Mouse (Mus musculus): ENCODE measurements around the gene Raet1e. TPM values are rescaled to one million over a fixed set of nuclear protein-coding genes. Genes with fewer than 3 reads are reported as not detected.
"Not testable (repeated sequence)": the region's sequence is repeated elsewhere in the genome, so short reads cannot be mapped to it uniquely, and the experiment has no call there.

Gene Raet1e
- total and polyA plus RNA-seq, 2 experiments = 2.4 to 6.5 TPM

GRCm38 (mm10) chr10:22303736-22304135 is 145.4 kb downstream of the Raet1e start:
- no peak for DNase-seq (ENCODE audit: extremely low read depth, low read depth, low spot score)
- no peak overlapping the region for H3K4me3 ChIP-seq (ENCODE audit: insufficient read depth, low read depth, low read length)
- TF ChIP-seq CTCF (IDR thresholded peaks at IDR 0.05; ENCODE audit: low read depth, low read length) (no peak), POLR2A (IDR thresholded peaks at IDR 0.05; ENCODE audit: extremely low read depth, insufficient read depth, low read length) (no peak)
- 87% methylated on average over 6 of the region's 6 CpGs for WGBS
- H3K79me2 ChIP-seq (ENCODE audit: control insufficient read depth, insufficient read depth, low read length) = no peaks in the 10 kb centered on the region
- H3K4me1 ChIP-seq (ENCODE audit: control insufficient read depth, insufficient read depth, low read length) = no peaks in the 10 kb centered on the region
- no peaks in the 10 kb centered on the region for H3K36me3 ChIP-seq (ENCODE audit: control insufficient read depth, insufficient read depth, low read length)
- H3K9ac ChIP-seq (ENCODE audit: low read depth, low read length) = no peak overlapping the region
- H3K27ac ChIP-seq (replicated peaks; ENCODE audit: insufficient read depth, low read depth, low read length) = no peak overlapping the region
- H3K27me3 ChIP-seq (ENCODE audit: control insufficient read depth, insufficient read depth, low read length) = no peaks in the 10 kb centered on the region

DNA sequence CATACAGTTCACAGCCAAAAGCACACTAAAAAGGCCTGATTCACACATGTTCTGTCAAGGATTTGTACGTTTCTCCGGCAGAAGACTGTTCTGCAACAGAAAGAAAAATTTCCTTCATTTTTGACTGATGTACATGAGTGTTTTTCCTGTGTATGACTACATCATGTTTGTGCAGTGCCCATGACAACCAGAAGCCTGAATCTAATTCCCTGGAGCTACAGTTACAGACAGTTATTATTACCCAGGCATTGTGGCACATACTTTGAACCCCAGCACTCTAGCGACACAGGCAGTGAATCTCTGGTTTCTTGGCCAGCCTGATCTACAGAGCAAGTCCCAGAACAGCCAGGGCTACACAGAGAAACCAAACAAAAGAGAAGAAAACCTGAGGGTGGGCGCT is 147.4 kb downstream of the Raet1e start:
- Histone ChIP-seq H3K4me3 (ENCODE audit: insufficient read depth, low read depth, low read length) (no peak overlapping the region), H3K79me2 (ENCODE audit: control insufficient read depth, insufficient read depth, low read length) (no peaks in the 10 kb centered on the region), H3K27me3 (ENCODE audit: control insufficient read depth, insufficient read depth, low read length) (no peaks in the 10 kb centered on the region), H3K36me3 (ENCODE audit: control insufficient read depth, insufficient read depth, low read length) (no peaks in the 10 kb centered on the region), H3K9ac (ENCODE audit: low read depth, low read length) (no peak overlapping the region), H3K4me1 (ENCODE audit: control insufficient read depth, insufficient read depth, low read length) (no peaks in the 10 kb centered on the region), H3K27ac (replicated peaks; ENCODE audit: insufficient read depth, low read depth, low read length) (no peak overlapping the region)
- DNase-seq (ENCODE audit: extremely low read depth, low read depth, low spot score) = no peak
- 88% methylated on average over 4 of the region's 4 CpGs for WGBS
- TF ChIP-seq CTCF (IDR thresholded peaks at IDR 0.05; ENCODE audit: low read depth, low read length) (no peak), POLR2A (IDR thresholded peaks at IDR 0.05; ENCODE audit: extremely low read depth, insufficient read depth, low read length) (no peak)

- no peaks in the 10 kb centered on the region for H3K36me3 ChIP-seq (ENCODE audit: control insufficient read depth, insufficient read depth, low read length)
- 65% methylated on average over 4 of the region's 4 CpGs for WGBS
- no peak overlapping the region for H3K4me3 ChIP-seq (ENCODE audit: insufficient read depth, low read depth, low read length)
- no peaks in the 10 kb centered on the region for H3K79me2 ChIP-seq (ENCODE audit: control insufficient read depth, insufficient read depth, low read length)
- H3K27me3 ChIP-seq (ENCODE audit: control insufficient read depth, insufficient read depth, low read length) = no peaks in the 10 kb centered on the region
- DNase-seq (ENCODE audit: extremely low read depth, low read depth, low spot score) = peak; percentile 19
- H3K27ac ChIP-seq (replicated peaks; ENCODE audit: insufficient read depth, low read depth, low read length) = no peak overlapping the region
- no peak overlapping the region for H3K9ac ChIP-seq (ENCODE audit: low read depth, low read length)
- H3K4me1 ChIP-seq (ENCODE audit: control insufficient read depth, insufficient read depth, low read length) = no peaks in the 10 kb centered on the region
- TF ChIP-seq CTCF (IDR thresholded peaks at IDR 0.05; ENCODE audit: low read depth, low read length) = no peak
- TF ChIP-seq POLR2A (IDR thresholded peaks at IDR 0.05; ENCODE audit: extremely low read depth, insufficient read depth, low read length) = no peak
These were observed 148.1 kb downstream of the Raet1e start for GRCm38 (mm10) chr10:22306452-22306851.

GRCm38 (mm10) chr10:22308221-22308620 is 149.9 kb downstream of the Raet1e start:
- Histone ChIP-seq H3K79me2 (ENCODE audit: control insufficient read depth, insufficient read depth, low read length) (no peaks in the 10 kb centered on the region), H3K27ac (replicated peaks; ENCODE audit: insufficient read depth, low read depth, low read length) (no peak overlapping the region), H3K9ac (ENCODE audit: low read depth, low read length) (no peak overlapping the region), H3K27me3 (ENCODE audit: control insufficient read depth, insufficient read depth, low read length) (no peaks in the 10 kb centered on the region), H3K4me1 (ENCODE audit: control insufficient read depth, insufficient read depth, low read length) (no peaks in the 10 kb centered on the region), H3K4me3 (ENCODE audit: insufficient read depth, low read depth, low read length) (no peak overlapping the region), H3K36me3 (ENCODE audit: control insufficient read depth, insufficient read depth, low read length) (no peaks in the 10 kb centered on the region)
- DNase-seq (ENCODE audit: extremely low read depth, low read depth, low spot score) = no peak
- TF ChIP-seq POLR2A (IDR thresholded peaks at IDR 0.05; ENCODE audit: extremely low read depth, insufficient read depth, low read length) (no peak), CTCF (IDR thresholded peaks at IDR 0.05; ENCODE audit: low read depth, low read length) (no peak)
- 53% methylated on average over 1 of the region's 1 CpGs for WGBS

GRCm38 (mm10) chr10:22322858-22323257 is 164.5 kb downstream of the Raet1e start:
- H3K27me3 ChIP-seq (ENCODE audit: control insufficient read depth, insufficient read depth, low read length) = no peaks in the 10 kb centered on the region
- H3K4me1 ChIP-seq (ENCODE audit: control insufficient read depth, insufficient read depth, low read length) = no peaks in the 10 kb centered on the region
- H3K27ac ChIP-seq (replicated peaks; ENCODE audit: insufficient read depth, low read depth, low read length) = no peak overlapping the region
- TF ChIP-seq CTCF (IDR thresholded peaks at IDR 0.05; ENCODE audit: low read depth, low read length) (no peak), POLR2A (IDR thresholded peaks at IDR 0.05; ENCODE audit: extremely low read depth, insufficient read depth, low read length) (no peak)
- WGBS = 96% methylated on average over 2 of the region's 2 CpGs
- H3K79me2 ChIP-seq (ENCODE audit: control insufficient read depth, insufficient read depth, low read length) = no peaks in the 10 kb centered on the region
- no peak overlapping the region for H3K4me3 ChIP-seq (ENCODE audit: insufficient read depth, low read depth, low read length)
- no peak overlapping the region for H3K9ac ChIP-seq (ENCODE audit: low read depth, low read length)
- H3K36me3 ChIP-seq (ENCODE audit: control insufficient read depth, insufficient read depth, low read length) = no peaks in the 10 kb centered on the region
- DNase-seq (ENCODE audit: extremely low read depth, low read depth, low spot score) = no peak

DNA sequence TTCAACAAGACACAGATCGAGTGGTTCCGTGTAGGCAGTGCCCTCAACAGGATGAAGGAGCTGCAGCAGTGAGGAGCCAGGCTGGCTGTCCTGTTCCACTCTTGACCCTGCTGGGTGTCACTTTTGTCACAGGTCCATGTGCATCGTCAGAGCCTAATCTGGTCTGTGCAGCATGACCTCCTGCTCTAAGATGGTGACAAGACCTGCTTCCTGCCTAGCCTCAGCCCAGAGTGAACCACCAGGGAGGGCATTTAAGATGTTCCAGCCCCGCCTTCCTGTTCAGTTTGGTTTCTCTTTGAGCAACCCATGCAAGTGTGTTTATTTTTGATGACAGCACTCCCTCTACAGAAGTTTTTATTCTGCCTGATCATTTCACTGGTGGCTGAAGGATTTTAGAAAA is 187.4 kb downstream of the Raet1e start:
- not testable (repeated sequence) for H3K9ac ChIP-seq (ENCODE audit: low read depth, low read length); H3K79me2 ChIP-seq (ENCODE audit: control insufficient read depth, insufficient read depth, low read length); H3K36me3 ChIP-seq (ENCODE audit: control insufficient read depth, insufficient read depth, low read length); H3K4me1 ChIP-seq (ENCODE audit: control insufficient read depth, insufficient read depth, low read length); H3K27me3 ChIP-seq (ENCODE audit: control insufficient read depth, insufficient read depth, low read length); DNase-seq (ENCODE audit: extremely low read depth, low read depth, low spot score); H3K4me3 ChIP-seq (ENCODE audit: insufficient read depth, low read depth, low read length); H3K27ac ChIP-seq (replicated peaks; ENCODE audit: insufficient read depth, low read depth, low read length)
- WGBS = 81% methylated on average over 4 of the region's 4 CpGs

DNA sequence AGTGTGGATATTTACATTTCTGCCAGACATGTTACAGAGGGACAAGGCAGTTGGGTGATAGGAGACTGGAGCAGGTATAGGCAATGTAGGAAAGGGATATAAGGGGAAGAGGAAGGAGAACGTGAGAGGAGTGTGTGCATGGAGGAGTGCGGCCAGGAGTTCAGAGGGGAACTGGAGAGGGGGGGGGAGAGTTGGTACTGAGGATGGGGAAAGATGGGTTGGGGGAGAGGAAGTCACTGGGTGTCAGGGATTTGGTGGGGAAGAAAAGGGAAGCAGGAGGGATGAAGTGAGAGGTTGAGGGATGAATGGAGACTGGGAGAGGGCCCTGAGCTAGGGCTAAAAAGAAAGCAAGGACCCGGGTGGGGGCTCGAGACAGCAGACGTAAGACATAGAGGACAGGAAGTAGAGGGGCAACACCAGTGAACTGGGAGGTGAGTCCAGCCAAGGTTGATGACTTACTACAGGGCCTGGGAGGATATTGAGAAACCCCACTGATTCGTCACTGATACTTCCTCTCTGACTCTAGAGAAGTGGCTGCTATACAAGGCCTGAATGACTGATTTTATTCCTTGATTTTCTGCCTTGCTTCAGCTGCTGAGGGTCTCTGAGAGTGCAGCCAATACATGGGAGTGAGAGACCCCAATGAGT is 195.3 kb downstream of the Raet1e start:
- 79% methylated on average over 6 of the region's 6 CpGs for WGBS
- not testable (repeated sequence) for H3K4me3 ChIP-seq (ENCODE audit: insufficient read depth, low read depth, low read length); H3K4me1 ChIP-seq (ENCODE audit: control insufficient read depth, insufficient read depth, low read length); H3K9ac ChIP-seq (ENCODE audit: low read depth, low read length); DNase-seq (ENCODE audit: extremely low read depth, low read depth, low spot score); H3K36me3 ChIP-seq (ENCODE audit: control insufficient read depth, insufficient read depth, low read length); H3K79me2 ChIP-seq (ENCODE audit: control insufficient read depth, insufficient read depth, low read length); H3K27ac ChIP-seq (replicated peaks; ENCODE audit: insufficient read depth, low read depth, low read length); H3K27me3 ChIP-seq (ENCODE audit: control insufficient read depth, insufficient read depth, low read length)

DNA sequence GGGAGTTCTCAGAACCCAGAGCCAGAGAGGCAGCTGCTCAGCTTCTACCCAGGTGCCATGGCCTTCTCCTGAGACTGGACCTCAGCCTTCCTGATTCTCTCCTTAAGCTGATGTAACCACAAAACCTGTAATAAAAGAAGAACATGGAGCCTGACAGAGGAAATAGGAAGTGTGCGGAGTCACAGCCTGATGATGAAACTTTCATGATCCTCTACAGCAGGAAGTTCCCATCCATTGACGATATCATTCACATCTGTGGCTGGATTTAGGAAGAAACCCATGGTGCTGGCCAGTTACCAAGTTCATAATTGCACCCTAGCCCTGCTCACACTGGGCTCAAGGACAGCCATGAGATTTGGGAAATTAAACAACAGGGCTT is 195.8 kb downstream of the Raet1e start:
- WGBS = 69% methylated on average over 2 of the region's 2 CpGs
- peak; percentile 41 for DNase-seq (ENCODE audit: extremely low read depth, low read depth, low spot score)
- H3K4me1 ChIP-seq (ENCODE audit: control insufficient read depth, insufficient read depth, low read length); H3K36me3 ChIP-seq (ENCODE audit: control insufficient read depth, insufficient read depth, low read length); H3K79me2 ChIP-seq (ENCODE audit: control insufficient read depth, insufficient read depth, low read length); H3K27ac ChIP-seq (replicated peaks; ENCODE audit: insufficient read depth, low read depth, low read length); H3K27me3 ChIP-seq (ENCODE audit: control insufficient read depth, insufficient read depth, low read length); H3K4me3 ChIP-seq (ENCODE audit: insufficient read depth, low read depth, low read length); H3K9ac ChIP-seq (ENCODE audit: low read depth, low read length): not testable (repeated sequence)

DNA sequence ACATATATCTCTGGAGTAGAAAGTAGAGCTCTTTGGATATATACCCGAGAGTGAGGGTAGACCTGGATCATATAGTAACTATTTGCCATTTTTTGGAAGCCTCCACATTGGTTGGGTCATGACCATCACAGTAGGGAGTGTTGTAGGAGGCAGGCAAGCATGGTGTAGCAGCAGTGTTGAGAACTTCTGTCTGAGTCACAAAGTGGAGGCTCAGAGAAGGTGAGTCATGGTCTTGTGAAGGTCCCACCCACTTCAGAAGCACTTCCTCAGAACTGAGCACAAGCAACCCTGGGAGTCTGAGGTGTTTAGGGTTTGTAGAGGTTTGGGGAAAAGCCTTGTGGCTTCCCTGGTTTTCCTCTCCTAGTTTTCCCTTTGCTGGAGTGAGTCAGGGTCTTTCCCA is 199.0 kb downstream of the Raet1e start:
- not testable (repeated sequence) for H3K79me2 ChIP-seq (ENCODE audit: control insufficient read depth, insufficient read depth, low read length); H3K4me1 ChIP-seq (ENCODE audit: control insufficient read depth, insufficient read depth, low read length); DNase-seq (ENCODE audit: extremely low read depth, low read depth, low spot score); H3K27ac ChIP-seq (replicated peaks; ENCODE audit: insufficient read depth, low read depth, low read length); H3K9ac ChIP-seq (ENCODE audit: low read depth, low read length); H3K36me3 ChIP-seq (ENCODE audit: control insufficient read depth, insufficient read depth, low read length); H3K27me3 ChIP-seq (ENCODE audit: control insufficient read depth, insufficient read depth, low read length); H3K4me3 ChIP-seq (ENCODE audit: insufficient read depth, low read depth, low read length)
- 76% methylated on average over 1 of the region's 1 CpGs for WGBS

All from liver, adult 2 months (tissue).